Mouse (Mus musculus): ENCODE data around the gene Plekhs1. TPM values are rescaled to one million over a fixed set of nuclear protein-coding genes. Genes with fewer than 3 reads are reported as not detected.

Gene Plekhs1
- polyA plus RNA-seq (2015; fragmentation: Nextera tagmentation; extraction: Ambion mirVana) = not detected in 2 replicates

- H3K27me3 ChIP-seq = 0 out of 2 replicates have a peak, but pooled peaks cover 8% of the 10 kb centered on the region
- no peak within 1 kb of the TSS for H3K4me3 ChIP-seq (replicated peaks)
- H3K36me3 ChIP-seq (replicated peaks) = no peaks in the 10 kb centered on the region
- H3K27ac ChIP-seq (replicated peaks) = no peak within 1 kb of the TSS
- no peak within 1 kb of the TSS for H3K4me2 ChIP-seq
- no peak for ATAC-seq (ENCODE audit: insufficient read depth)
- no peaks in the 10 kb centered on the region for H3K4me1 ChIP-seq (replicated peaks)
- H3K9ac ChIP-seq = no peak within 1 kb of the TSS
- WGBS (ENCODE audit: insufficient replicate concordance) = 60% methylated on average over 10 of the region's 10 CpGs
- no peaks in the 10 kb centered on the region for H3K9me3 ChIP-seq (replicated peaks)
Measured at GRCm38 (mm10) chr19:56461522-56462101, at the start of gene Plekhs1. Gene Plekhs1 (plus strand): TSS chr19:56461640.

GRCm38 (mm10) chr19:56418404-56418803 lies 43.0 kb upstream of the Plekhs1 start:
- Histone ChIP-seq H3K9me3 (replicated peaks) (no peaks in the 10 kb centered on the region), H3K4me2 (no peak overlapping the region), H3K27me3 (no peaks in the 10 kb centered on the region), H3K36me3 (replicated peaks) (no peaks in the 10 kb centered on the region), H3K9ac (no peak overlapping the region), H3K4me1 (replicated peaks) (0 out of 2 replicates have a peak, but pooled peaks cover 6% of the 10 kb centered on the region), H3K27ac (replicated peaks) (no peak overlapping the region), H3K4me3 (replicated peaks) (no peak overlapping the region)
- ATAC-seq (ENCODE audit: insufficient read depth) = no peak
- 75% methylated on average over 4 of the region's 4 CpGs for WGBS (ENCODE audit: insufficient replicate concordance)

GRCm38 (mm10) chr19:56419452-56419851 lies 42.0 kb upstream of the Plekhs1 start:
- H3K27ac ChIP-seq (replicated peaks) = no peak overlapping the region
- H3K36me3 ChIP-seq (replicated peaks) = no peaks in the 10 kb centered on the region
- H3K4me2 ChIP-seq = no peak overlapping the region
- no peak overlapping the region for H3K9ac ChIP-seq
- no peaks in the 10 kb centered on the region for H3K9me3 ChIP-seq (replicated peaks)
- no peaks in the 10 kb centered on the region for H3K27me3 ChIP-seq
- 77% methylated on average over 9 of the region's 9 CpGs for WGBS (ENCODE audit: insufficient replicate concordance)
- H3K4me1 ChIP-seq (replicated peaks) = 0 out of 2 replicates have a peak, but pooled peaks cover 6% of the 10 kb centered on the region
- H3K4me3 ChIP-seq (replicated peaks) = no peak overlapping the region
- ATAC-seq (ENCODE audit: insufficient read depth) = no peak

GRCm38 (mm10) chr19:56420345-56420744 lies 41.1 kb upstream of the Plekhs1 start:
- H3K9me3 ChIP-seq (replicated peaks) = no peaks in the 10 kb centered on the region
- H3K9ac ChIP-seq = no peak overlapping the region
- WGBS (ENCODE audit: insufficient replicate concordance) = 75% methylated on average over 3 of the region's 3 CpGs
- ATAC-seq (ENCODE audit: insufficient read depth) = no peak
- no peak overlapping the region for H3K4me3 ChIP-seq (replicated peaks)
- H3K36me3 ChIP-seq (replicated peaks) = no peaks in the 10 kb centered on the region
- H3K4me1 ChIP-seq (replicated peaks) = 0 out of 2 replicates have a peak, but pooled peaks cover 6% of the 10 kb centered on the region
- H3K27me3 ChIP-seq = no peaks in the 10 kb centered on the region
- no peak overlapping the region for H3K27ac ChIP-seq (replicated peaks)
- no peak overlapping the region for H3K4me2 ChIP-seq

- no peak for ATAC-seq (ENCODE audit: insufficient read depth)
- Histone ChIP-seq H3K9me3 (replicated peaks) (no peaks in the 10 kb centered on the region), H3K27me3 (no peaks in the 10 kb centered on the region), H3K9ac (no peak overlapping the region), H3K36me3 (replicated peaks) (no peaks in the 10 kb centered on the region), H3K4me1 (replicated peaks) (0 out of 2 replicates have a peak, but pooled peaks cover 6% of the 10 kb centered on the region), H3K27ac (replicated peaks) (no peak overlapping the region), H3K4me3 (replicated peaks) (no peak overlapping the region), H3K4me2 (no peak overlapping the region)
- WGBS (ENCODE audit: insufficient replicate concordance) = 45% methylated on average over 14 of the region's 14 CpGs
Measured at GRCm38 (mm10) chr19:56422476-56423338, 38.7 kb upstream of the Plekhs1 start.

GRCm38 (mm10) chr19:56423370-56423769 lies 38.1 kb upstream of the Plekhs1 start:
- ATAC-seq (ENCODE audit: insufficient read depth) = no peak

GRCm38 (mm10) chr19:56424606-56425395 lies 36.6 kb upstream of the Plekhs1 start:
- H3K27ac ChIP-seq (replicated peaks) = no peak overlapping the region
- 74% methylated on average over 17 of the region's 17 CpGs for WGBS (ENCODE audit: insufficient replicate concordance)

More at GRCm38 (mm10) chr19:56423370-56423769, 38.1 kb upstream of the Plekhs1 start:
- WGBS (ENCODE audit: insufficient replicate concordance) = 82% methylated on average over 12 of the region's 12 CpGs
- H3K27me3 ChIP-seq = no peaks in the 10 kb centered on the region
- 0 out of 2 replicates have a peak, but pooled peaks cover 5% of the 10 kb centered on the region for H3K4me1 ChIP-seq (replicated peaks)
- H3K4me2 ChIP-seq = no peak overlapping the region
- no peak overlapping the region for H3K9ac ChIP-seq
- H3K4me3 ChIP-seq (replicated peaks) = no peak overlapping the region
- no peak overlapping the region for H3K27ac ChIP-seq (replicated peaks)
- H3K9me3 ChIP-seq (replicated peaks) = no peaks in the 10 kb centered on the region
- H3K36me3 ChIP-seq (replicated peaks) = no peaks in the 10 kb centered on the region

GRCm38 (mm10) chr19:56425492-56425891 lies 35.9 kb upstream of the Plekhs1 start:
- no peak for ATAC-seq (ENCODE audit: insufficient read depth)
- WGBS (ENCODE audit: insufficient replicate concordance) = 61% methylated on average over 9 of the region's 9 CpGs

More at GRCm38 (mm10) chr19:56424606-56425395, 36.6 kb upstream of the Plekhs1 start:
- Histone ChIP-seq H3K4me1 (replicated peaks) (0 out of 2 replicates have a peak, but pooled peaks cover 4% of the 10 kb centered on the region), H3K4me2 (no peak overlapping the region), H3K9ac (no peak overlapping the region), H3K9me3 (replicated peaks) (no peaks in the 10 kb centered on the region), H3K27me3 (no peaks in the 10 kb centered on the region), H3K36me3 (replicated peaks) (no peaks in the 10 kb centered on the region), H3K4me3 (replicated peaks) (no peak overlapping the region)
- ATAC-seq (ENCODE audit: insufficient read depth) = no peak

GRCm38 (mm10) chr19:56430369-56430768 lies 31.1 kb upstream of the Plekhs1 start:
- Histone ChIP-seq H3K4me2 (no peak overlapping the region), H3K27ac (replicated peaks) (no peak overlapping the region), H3K9me3 (replicated peaks) (no peaks in the 10 kb centered on the region), H3K27me3 (no peaks in the 10 kb centered on the region), H3K4me3 (replicated peaks) (no peak overlapping the region), H3K9ac (no peak overlapping the region), H3K4me1 (replicated peaks) (no peaks in the 10 kb centered on the region), H3K36me3 (replicated peaks) (peaks cover 26% of the 10 kb centered on the region)
- ATAC-seq (ENCODE audit: insufficient read depth) = no peak
- 72% methylated on average over 8 of the region's 8 CpGs for WGBS (ENCODE audit: insufficient replicate concordance)

More at GRCm38 (mm10) chr19:56425492-56425891, 35.9 kb upstream of the Plekhs1 start:
- Histone ChIP-seq H3K4me1 (replicated peaks) (0 out of 2 replicates have a peak, but pooled peaks cover 4% of the 10 kb centered on the region), H3K27ac (replicated peaks) (no peak overlapping the region), H3K9me3 (replicated peaks) (no peaks in the 10 kb centered on the region), H3K9ac (no peak overlapping the region), H3K36me3 (replicated peaks) (no peaks in the 10 kb centered on the region), H3K4me2 (no peak overlapping the region), H3K4me3 (replicated peaks) (no peak overlapping the region), H3K27me3 (no peaks in the 10 kb centered on the region)

GRCm38 (mm10) chr19:56432706-56433105 lies 28.7 kb upstream of the Plekhs1 start:
- WGBS (ENCODE audit: insufficient replicate concordance) = 82% methylated on average over 10 of the region's 10 CpGs
- Histone ChIP-seq H3K36me3 (replicated peaks) (peaks cover 45% of the 10 kb centered on the region), H3K9me3 (replicated peaks) (no peaks in the 10 kb centered on the region), H3K9ac (no peak overlapping the region), H3K27me3 (no peaks in the 10 kb centered on the region), H3K4me2 (no peak overlapping the region), H3K27ac (replicated peaks) (no peak overlapping the region), H3K4me3 (replicated peaks) (no peak overlapping the region), H3K4me1 (replicated peaks) (no peaks in the 10 kb centered on the region)
- ATAC-seq (ENCODE audit: insufficient read depth) = no peak
